Mouse (Mus musculus): Measurements from ENCODE around the gene Pdzk1. TPM values are rescaled to one million over a fixed set of nuclear protein-coding genes. Genes with fewer than 3 reads are reported as not detected.

Gene Pdzk1
- polyA plus RNA-seq, 1 experiment, result 2.4 TPM

DNA sequence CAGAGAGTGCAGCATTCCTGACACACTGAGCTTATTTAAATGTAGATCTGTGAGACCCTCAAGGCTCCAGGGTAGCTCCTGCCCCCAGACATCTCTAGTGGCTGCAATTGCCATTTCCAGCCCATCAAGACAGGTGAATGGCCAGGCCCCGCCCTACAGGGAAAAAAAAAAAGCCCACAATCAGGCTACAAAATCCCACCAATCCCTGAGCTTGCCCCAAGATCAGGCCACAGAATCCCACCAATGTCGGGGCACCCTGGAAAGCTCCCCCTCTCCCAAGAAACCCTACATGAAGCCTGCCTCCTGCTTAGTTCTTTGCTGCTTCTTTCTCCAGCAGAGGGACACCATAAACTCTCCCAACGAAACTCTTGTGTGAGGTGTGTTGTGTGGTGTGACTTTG, 20.9 kb upstream of the Pdzk1 start:
- no peak for TF ChIP-seq POLR2A (IDR thresholded peaks at IDR 0.05; ENCODE audit: insufficient read depth, low read length)
- 0 out of 2 replicates have a peak, but pooled peaks have one; percentile 21 for TF ChIP-seq EP300 (IDR thresholded peaks at IDR 0.05; ENCODE audit: insufficient read depth, low read depth, low read length)
- H3K9me3 ChIP-seq (replicated peaks; ENCODE audit: control insufficient read depth, insufficient read depth, low read length, poor library complexity, severe bottlenecking), result peaks cover 2% of the 10 kb centered on the region; the same call in 1 of the 2 replicates
- no peak overlapping the region for H3K9ac ChIP-seq (ENCODE audit: low read depth, poor library complexity, severe bottlenecking)
- H3K4me3 ChIP-seq (ENCODE audit: low read depth, low read length), result no peak overlapping the region
- H3K27me3 ChIP-seq (ENCODE audit: control insufficient read depth, insufficient read depth, low read length, poor library complexity, severe bottlenecking), result no peaks in the 10 kb centered on the region
- peak overlapping the region; percentile 70 for H3K27ac ChIP-seq (ENCODE audit: insufficient read depth, low read length)
- no peaks in the 10 kb centered on the region for H3K36me3 ChIP-seq (ENCODE audit: control insufficient read depth, insufficient read depth, low read length, poor library complexity, severe bottlenecking)
- no peaks in the 10 kb centered on the region for H3K4me1 ChIP-seq (ENCODE audit: control insufficient read depth, insufficient read depth, low read length)

DNA sequence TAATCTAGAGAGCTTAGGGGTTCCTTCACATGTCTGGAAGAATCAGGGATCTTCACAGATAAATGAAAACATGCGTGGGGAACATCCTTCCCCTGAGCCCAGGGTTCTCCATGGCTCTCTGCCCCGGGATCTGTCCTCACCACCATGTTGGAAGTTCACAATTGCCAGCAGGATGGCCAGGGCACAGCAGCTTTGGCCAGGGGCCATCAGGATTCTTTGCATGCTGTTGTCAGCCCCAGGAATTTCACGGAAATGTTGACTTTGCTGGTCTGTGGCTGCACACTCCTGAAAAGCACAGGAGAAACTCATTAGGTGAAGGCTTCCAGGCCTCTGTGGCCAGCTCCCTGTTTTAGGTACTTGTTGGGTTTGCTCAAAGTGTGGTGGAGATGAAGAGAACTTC, 20.4 kb upstream of the Pdzk1 start:
- H3K9ac ChIP-seq (ENCODE audit: low read depth, poor library complexity, severe bottlenecking), result no peak overlapping the region
- no peak overlapping the region for H3K4me3 ChIP-seq (ENCODE audit: low read depth, low read length)
- TF ChIP-seq EP300 (IDR thresholded peaks at IDR 0.05; ENCODE audit: insufficient read depth, low read depth, low read length), result no peak
- no peak for TF ChIP-seq CTCF (IDR thresholded peaks at IDR 0.05; ENCODE audit: low read depth, low read length)
- no peak for TF ChIP-seq POLR2A (IDR thresholded peaks at IDR 0.05; ENCODE audit: insufficient read depth, low read length)
- H3K27ac ChIP-seq (ENCODE audit: insufficient read depth, low read length), result peak overlapping the region; percentile 60
- H3K27me3 ChIP-seq (ENCODE audit: control insufficient read depth, insufficient read depth, low read length, poor library complexity, severe bottlenecking), result no peaks in the 10 kb centered on the region
- H3K9me3 ChIP-seq (replicated peaks; ENCODE audit: control insufficient read depth, insufficient read depth, low read length, poor library complexity, severe bottlenecking), result peaks cover 2% of the 10 kb centered on the region; the same call in 1 of the 2 replicates
- no peaks in the 10 kb centered on the region for H3K36me3 ChIP-seq (ENCODE audit: control insufficient read depth, insufficient read depth, low read length, poor library complexity, severe bottlenecking)
- H3K4me1 ChIP-seq (ENCODE audit: control insufficient read depth, insufficient read depth, low read length), result peaks cover 2% of the 10 kb centered on the region

DNA sequence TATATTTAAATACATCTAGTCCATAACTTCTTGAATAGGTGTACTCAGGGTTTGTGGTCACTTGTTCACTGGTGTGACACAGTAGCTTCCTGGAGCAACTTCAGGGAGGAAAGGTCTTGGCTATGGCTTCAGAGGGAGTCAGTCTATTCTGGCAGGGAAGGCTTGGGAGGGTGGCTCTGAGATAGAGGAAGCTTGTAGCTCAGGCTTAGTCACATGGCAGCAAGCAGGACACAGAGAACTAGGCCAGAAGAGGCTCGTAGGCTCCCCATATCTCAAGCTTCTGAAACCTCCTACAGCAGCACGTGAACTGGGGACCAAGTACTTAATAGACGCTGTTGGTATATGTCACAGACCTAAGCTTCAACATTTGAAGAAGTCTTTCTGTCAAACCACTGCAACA, 17.9 kb upstream of the Pdzk1 start:
- Histone ChIP-seq H3K4me3 (ENCODE audit: low read depth, low read length) (no peak overlapping the region), H3K27me3 (ENCODE audit: control insufficient read depth, insufficient read depth, low read length, poor library complexity, severe bottlenecking) (no peaks in the 10 kb centered on the region), H3K9me3 (replicated peaks; ENCODE audit: control insufficient read depth, insufficient read depth, low read length, poor library complexity, severe bottlenecking) (0 out of 2 replicates have a peak, but pooled peaks cover 2% of the 10 kb centered on the region), H3K4me1 (ENCODE audit: control insufficient read depth, insufficient read depth, low read length) (peaks cover 2% of the 10 kb centered on the region), H3K36me3 (ENCODE audit: control insufficient read depth, insufficient read depth, low read length, poor library complexity, severe bottlenecking) (no peaks in the 10 kb centered on the region), H3K9ac (ENCODE audit: low read depth, poor library complexity, severe bottlenecking) (no peak overlapping the region), H3K27ac (ENCODE audit: insufficient read depth, low read length) (no peak overlapping the region)
- TF ChIP-seq CTCF (IDR thresholded peaks at IDR 0.05; ENCODE audit: low read depth, low read length), result no peak
- no peak for TF ChIP-seq POLR2A (IDR thresholded peaks at IDR 0.05; ENCODE audit: insufficient read depth, low read length)
- no peak for TF ChIP-seq EP300 (IDR thresholded peaks at IDR 0.05; ENCODE audit: insufficient read depth, low read depth, low read length)

DNA sequence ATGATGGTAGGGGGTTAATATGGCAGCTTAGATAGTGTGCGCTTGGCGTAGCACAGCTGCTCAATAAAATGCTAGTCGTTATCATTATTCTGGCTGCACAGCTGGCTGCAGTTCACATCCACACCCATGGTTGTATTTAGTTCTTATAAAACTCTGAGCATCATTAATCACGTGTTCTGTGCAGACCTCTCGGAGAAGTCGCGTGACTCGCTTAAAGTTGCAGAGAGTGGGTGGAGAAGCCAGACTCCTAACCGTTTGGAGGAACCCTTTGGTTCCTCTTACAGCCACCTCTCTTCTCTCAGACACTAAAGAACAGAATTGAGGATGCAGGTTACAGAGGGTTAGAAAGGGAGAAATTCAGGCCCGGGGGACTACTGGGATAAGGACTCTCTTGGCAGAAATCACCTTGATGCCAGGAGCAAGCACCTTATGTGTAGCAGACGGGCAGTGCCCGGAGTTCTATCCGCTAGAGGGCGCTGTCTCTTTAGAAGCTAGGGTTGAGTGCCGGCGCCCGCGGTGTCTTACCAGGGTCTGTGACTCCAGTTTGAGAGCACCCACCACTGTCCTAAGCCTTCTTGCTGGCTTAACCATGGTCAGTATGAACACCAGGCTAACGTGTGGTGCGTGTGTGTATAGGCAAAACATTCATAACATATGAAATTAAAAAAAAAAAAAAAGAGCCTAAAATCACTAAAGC, 16.5 kb upstream of the Pdzk1 start:
- Histone ChIP-seq H3K4me3 (ENCODE audit: low read depth, low read length) (no peak overlapping the region), H3K9ac (ENCODE audit: low read depth, poor library complexity, severe bottlenecking) (no peak overlapping the region), H3K9me3 (replicated peaks; ENCODE audit: control insufficient read depth, insufficient read depth, low read length, poor library complexity, severe bottlenecking) (no peaks in the 10 kb centered on the region), H3K27ac (ENCODE audit: insufficient read depth, low read length) (no peak overlapping the region), H3K4me1 (ENCODE audit: control insufficient read depth, insufficient read depth, low read length) (peaks cover 2% of the 10 kb centered on the region), H3K27me3 (ENCODE audit: control insufficient read depth, insufficient read depth, low read length, poor library complexity, severe bottlenecking) (no peaks in the 10 kb centered on the region), H3K36me3 (ENCODE audit: control insufficient read depth, insufficient read depth, low read length, poor library complexity, severe bottlenecking) (no peaks in the 10 kb centered on the region)
- TF ChIP-seq EP300 (IDR thresholded peaks at IDR 0.05; ENCODE audit: insufficient read depth, low read depth, low read length), result no peak
- TF ChIP-seq CTCF (IDR thresholded peaks at IDR 0.05; ENCODE audit: low read depth, low read length), result peak; percentile 83
- TF ChIP-seq POLR2A (IDR thresholded peaks at IDR 0.05; ENCODE audit: insufficient read depth, low read length), result no peak

DNA sequence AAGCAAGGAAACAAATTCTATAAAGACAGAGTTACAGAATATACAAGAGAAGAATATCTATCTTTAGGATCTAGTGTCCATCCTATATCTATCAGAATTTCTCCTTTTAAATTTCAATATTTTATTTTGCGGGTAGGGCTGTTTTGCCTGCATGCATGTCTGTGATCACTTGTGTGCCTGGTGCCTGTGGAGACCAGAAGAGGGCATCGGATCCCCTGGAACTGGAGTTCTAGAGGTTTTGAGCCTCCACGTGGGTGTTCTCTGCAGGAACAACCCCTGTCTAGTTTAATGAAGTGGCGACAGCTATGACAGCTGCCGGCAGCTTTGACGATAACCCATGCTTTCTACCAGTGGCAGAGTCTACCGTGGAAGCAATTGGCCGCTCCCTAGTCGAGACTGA, 16.0 kb upstream of the Pdzk1 start:
- no peak overlapping the region for H3K9ac ChIP-seq (ENCODE audit: low read depth, poor library complexity, severe bottlenecking)

DNA sequence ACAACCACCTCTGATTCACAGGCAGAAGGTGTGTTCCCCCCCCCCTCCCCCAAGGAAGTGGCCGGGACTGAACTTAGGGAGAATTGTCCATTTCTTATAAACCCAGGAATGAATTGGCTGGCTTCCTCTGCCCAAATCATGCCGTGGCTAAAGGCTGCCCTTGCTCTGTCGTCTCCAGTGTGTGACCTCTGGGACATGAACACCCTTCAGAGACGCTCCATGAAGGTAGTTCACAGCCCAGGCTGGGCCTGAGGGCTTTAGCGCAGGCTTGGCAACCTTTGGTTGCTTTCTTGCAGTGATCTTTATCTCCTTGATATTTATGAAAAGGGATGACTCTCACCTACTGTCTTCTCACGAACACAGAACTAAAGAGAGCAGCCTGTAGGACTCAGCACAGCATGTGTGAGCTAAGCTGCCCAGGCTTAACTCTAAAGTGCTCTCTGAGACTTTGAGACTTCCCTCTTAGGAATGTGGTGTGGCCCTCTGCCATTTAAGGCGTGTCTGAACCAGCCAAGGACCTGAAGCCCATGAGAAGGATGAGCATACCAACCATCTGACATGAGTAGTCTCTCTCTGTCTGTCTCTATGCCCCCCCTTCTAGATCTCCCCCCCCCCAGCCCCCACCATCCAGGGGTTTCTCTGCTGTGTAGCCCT, 15.4 kb upstream of the Pdzk1 start:
- TF ChIP-seq CTCF (IDR thresholded peaks at IDR 0.05; ENCODE audit: low read depth, low read length) (no peak), EP300 (IDR thresholded peaks at IDR 0.05; ENCODE audit: insufficient read depth, low read depth, low read length) (no peak), POLR2A (IDR thresholded peaks at IDR 0.05; ENCODE audit: insufficient read depth, low read length) (no peak)
- Histone ChIP-seq H3K27ac (ENCODE audit: insufficient read depth, low read length) (no peak overlapping the region), H3K27me3 (ENCODE audit: control insufficient read depth, insufficient read depth, low read length, poor library complexity, severe bottlenecking) (no peaks in the 10 kb centered on the region), H3K4me3 (ENCODE audit: low read depth, low read length) (no peak overlapping the region), H3K36me3 (ENCODE audit: control insufficient read depth, insufficient read depth, low read length, poor library complexity, severe bottlenecking) (no peaks in the 10 kb centered on the region), H3K4me1 (ENCODE audit: control insufficient read depth, insufficient read depth, low read length) (peaks cover 2% of the 10 kb centered on the region), H3K9me3 (replicated peaks; ENCODE audit: control insufficient read depth, insufficient read depth, low read length, poor library complexity, severe bottlenecking) (no peaks in the 10 kb centered on the region), H3K9ac (ENCODE audit: low read depth, poor library complexity, severe bottlenecking) (no peak overlapping the region)

More for the DNA sequence above, 16.0 kb upstream of the Pdzk1 start:
- Histone ChIP-seq H3K27ac (ENCODE audit: insufficient read depth, low read length) (no peak overlapping the region), H3K4me1 (ENCODE audit: control insufficient read depth, insufficient read depth, low read length) (peaks cover 2% of the 10 kb centered on the region), H3K36me3 (ENCODE audit: control insufficient read depth, insufficient read depth, low read length, poor library complexity, severe bottlenecking) (no peaks in the 10 kb centered on the region), H3K4me3 (ENCODE audit: low read depth, low read length) (no peak overlapping the region), H3K9me3 (replicated peaks; ENCODE audit: control insufficient read depth, insufficient read depth, low read length, poor library complexity, severe bottlenecking) (no peaks in the 10 kb centered on the region), H3K27me3 (ENCODE audit: control insufficient read depth, insufficient read depth, low read length, poor library complexity, severe bottlenecking) (no peaks in the 10 kb centered on the region)
- TF ChIP-seq EP300 (IDR thresholded peaks at IDR 0.05; ENCODE audit: insufficient read depth, low read depth, low read length) (no peak), CTCF (IDR thresholded peaks at IDR 0.05; ENCODE audit: low read depth, low read length) (peak; percentile 42), POLR2A (IDR thresholded peaks at IDR 0.05; ENCODE audit: insufficient read depth, low read length) (no peak)

Measured in ES-Bruce4 (cell line).